Mouse (Mus musculus) inflammation-experienced regulatory T-cells, adult 6 months (primary cell): ENCODE measurements at regions not wholly inside any gene's neighbourhood (a gene's known extent, or its start where the extent isn't known, plus 50 kb on each side); places are given as distances from the start of the nearest gene placed in this dataset.

ENCODE experiments used
- ATAC-seq: one replicate; pipeline ENCODE4 v1.8.0; 2017

DNA sequence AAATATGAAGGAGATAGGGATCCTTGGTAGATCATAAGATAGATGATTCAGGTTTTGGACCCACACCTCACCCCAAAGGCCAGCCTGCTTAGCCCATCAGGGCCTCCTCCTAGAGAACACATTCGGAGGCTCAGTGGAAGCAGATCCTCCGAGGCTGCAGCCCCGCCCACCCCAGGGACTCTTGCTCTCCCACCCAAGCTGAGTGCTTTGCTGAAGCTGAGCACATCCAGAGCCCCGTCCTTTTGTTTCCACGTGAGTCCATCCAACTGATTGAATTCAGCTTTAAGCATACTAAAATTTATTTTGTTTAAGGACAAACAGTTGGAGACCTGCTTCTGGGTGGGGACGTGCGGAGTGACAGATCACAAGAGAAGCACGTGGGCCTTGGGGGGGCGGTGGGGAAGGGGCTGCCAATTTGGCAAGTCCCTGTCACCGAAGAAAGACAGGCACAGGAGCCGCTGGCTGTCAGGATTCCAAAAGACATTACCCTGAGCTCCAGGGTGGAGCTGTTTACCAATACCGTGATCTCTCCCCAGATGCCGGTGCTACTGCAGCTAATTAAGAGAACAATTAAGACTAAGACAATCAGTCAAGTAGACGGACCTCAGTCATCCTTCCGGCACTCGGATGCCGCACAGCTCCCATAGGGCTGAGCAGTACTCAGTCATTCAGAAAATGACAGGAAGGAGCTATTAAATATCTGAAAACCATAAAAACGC, 448.9 kb upstream of the Spred2 start:
- ATAC-seq, result no peak

GRCm38 (mm10) chr11:19493089-19493756, 431.0 kb upstream of the Spred2 start:
- ATAC-seq, result no peak

GRCm38 (mm10) chr11:19521721-19522120, 402.5 kb upstream of the Spred2 start:
- ATAC-seq, result no peak

DNA sequence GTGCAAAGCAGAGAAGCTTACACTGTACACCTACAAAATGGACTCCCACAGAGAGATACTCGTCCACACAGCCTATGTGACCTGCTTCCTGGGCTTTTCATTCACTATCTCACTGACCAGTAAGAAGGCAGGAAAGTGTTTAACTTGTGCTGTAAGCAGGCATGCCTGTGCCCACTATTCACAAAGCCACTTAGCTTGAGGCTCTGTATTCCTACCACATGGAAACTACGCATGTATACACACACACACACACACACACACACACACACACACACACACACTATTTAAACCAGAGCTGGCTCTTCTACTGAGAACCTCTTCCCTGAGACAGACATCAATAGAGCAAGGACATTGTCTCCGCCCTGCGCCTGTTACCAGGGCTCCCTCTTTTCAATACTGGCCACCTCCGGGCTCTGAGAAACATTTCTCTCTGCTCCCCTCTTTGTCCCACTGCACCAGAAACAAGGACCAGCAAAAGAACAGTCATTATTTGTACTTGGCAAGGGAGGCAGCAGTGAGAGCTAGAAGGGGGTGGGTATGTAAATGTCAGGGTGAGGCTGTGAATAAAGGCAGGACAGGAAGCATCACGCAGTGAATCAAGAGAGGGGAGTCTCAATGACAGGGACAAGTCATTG, 400.2 kb upstream of the Spred2 start:
- no peak for ATAC-seq

DNA sequence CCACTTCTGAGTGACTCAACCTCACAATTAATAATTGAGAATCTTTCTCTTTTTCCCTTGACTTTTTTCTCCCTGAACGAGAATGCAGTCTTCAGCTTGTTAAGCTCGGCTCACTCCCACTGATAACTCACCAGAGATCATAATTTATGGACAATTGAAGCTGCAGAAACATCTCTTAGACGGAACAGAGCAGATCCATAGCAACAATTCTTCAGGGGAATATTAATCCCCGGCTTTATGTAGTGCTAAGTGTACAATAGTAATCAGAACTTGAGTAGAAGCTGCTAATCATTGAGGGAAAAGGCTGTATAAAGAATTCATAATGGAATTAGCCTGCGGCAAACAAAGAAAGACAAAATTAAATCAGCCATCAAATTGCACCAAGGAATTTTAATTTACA, 395.0 kb upstream of the Spred2 start:
- ATAC-seq, result no peak

DNA sequence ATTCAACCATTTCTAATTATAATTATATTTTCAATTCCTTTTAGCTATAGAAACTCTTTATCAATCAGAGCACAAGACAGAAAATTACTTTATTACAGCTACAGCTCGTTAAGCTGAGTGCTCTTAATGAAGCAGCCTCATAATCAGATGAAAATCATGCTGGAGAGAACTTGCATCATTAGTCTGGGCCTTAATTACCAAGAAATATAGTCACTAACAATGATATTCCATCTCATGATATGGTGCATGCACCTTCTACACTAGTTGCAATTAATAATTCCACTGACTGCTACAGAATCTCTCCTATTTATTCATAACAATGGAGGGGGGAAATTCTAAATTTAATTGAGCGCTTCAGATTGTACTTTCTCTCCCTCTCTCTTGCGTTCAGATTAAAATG, 393.5 kb upstream of the Spred2 start:
- no peak for ATAC-seq

- no peak for ATAC-seq
Observed at GRCm38 (mm10) chr11:19531255-19532003, 392.7 kb upstream of the Spred2 start.

- no peak for ATAC-seq
Observed at GRCm38 (mm10) chr11:19532867-19533266, 391.3 kb upstream of the Spred2 start.

DNA sequence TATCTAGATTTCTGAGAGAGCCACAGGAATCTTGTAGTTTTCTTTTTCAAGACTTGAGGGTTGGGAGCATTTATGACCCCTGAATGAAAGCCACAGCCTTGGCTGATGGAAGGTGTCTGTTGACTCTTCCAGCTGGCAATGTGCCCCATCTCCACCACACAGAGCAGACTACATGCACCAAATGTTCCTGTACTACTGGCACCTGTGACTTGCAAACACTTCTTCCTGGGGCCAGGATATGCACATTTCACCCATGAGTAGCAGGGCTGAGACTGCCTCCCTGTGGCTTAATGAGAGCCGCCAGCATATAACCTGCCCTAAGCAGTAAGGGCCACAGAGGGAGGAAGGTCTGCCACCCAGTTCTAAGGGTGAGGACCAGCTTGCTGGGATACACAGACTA, 390.5 kb upstream of the Spred2 start:
- no peak for ATAC-seq

DNA sequence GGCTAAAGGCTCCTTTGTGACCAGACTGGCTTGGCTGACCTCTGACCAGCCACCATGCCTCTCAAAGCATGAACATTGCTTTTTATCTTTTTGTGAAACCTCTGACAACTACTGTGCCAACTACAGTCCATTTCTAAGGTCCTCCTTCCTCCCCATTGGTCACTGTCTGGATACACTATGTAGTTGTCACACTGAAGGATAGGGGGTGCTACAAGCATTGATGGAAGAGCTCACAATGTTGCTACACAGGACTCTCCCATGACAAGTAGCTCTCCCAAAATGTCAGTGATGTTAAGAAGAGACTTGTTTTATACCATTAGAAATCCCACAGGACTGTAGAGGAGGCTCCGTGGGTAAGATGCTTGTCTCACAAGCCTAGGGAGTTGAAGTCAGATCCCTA, 389.0 kb upstream of the Spred2 start:
- ATAC-seq, result no peak

- no peak for ATAC-seq
Observed at GRCm38 (mm10) chr11:19546226-19546625, 377.9 kb upstream of the Spred2 start.

DNA sequence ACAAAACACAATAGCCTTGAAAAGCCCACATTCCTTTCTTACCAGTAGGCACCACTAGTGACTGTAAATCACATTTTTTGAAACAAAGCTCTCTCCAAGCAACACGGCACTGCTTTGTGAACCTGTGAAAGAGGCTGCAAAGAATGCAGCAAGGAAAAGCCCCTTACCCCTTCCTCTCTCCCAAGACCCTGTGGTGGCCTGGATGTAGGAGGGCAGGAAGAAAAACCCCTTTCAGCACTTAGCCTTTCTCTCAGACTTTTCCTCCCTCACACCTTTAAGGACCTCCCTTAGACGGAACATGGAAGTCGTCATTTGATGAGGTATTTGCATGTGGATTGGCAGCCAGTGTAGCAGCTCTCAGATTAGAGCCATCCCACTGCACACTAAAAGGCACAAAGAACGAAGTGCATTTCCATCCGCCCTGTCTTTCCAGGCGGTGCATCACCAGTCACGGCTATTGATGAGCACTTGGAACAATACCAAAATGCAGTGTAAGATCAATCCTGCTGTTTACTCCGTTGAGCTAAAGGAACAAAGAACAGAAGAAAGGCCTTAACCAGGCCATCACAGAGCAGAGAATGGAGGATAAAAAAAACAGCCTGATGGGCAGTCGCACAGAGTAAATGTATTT, 369.7 kb upstream of the Spred2 start:
- no peak for ATAC-seq

DNA sequence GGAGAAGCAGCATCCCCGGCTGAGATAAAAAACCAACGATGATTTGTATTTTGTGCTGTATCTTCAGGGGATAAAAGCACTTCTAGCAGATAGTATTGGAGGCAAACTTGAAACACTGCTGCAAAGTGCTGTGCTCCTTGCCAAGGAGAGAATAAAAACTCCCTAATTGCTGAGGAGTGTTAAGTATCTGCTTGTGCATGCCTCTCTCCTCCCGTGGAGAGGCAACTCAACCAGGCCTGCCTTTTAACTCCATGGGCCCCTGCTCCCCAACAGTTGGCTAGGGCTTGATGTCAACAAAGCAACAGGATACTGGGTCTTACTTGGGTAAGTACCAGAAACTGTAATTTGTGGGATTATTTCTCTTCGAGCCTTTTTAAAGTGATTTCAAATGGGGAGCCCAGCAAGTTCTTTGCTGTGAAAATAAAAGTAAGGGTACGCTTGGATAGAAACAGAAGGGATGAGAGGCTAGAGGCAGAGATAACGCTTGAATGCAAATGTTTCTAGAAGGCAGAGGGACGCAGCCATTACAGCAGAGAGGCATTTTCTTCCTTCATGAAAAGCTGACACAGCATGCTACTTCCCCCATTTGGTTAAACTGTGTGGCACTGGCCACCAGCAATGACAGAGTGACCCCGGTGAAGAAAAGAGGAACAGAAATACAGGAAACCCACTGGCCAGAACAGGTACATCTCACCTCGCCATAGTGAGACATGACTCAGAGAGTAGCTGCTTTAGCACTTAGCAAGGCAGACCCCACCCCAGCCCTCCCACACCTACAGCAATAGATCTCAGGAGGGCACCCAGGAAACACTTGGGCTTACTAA, 369.0 kb upstream of the Spred2 start:
- ATAC-seq, result no peak

DNA sequence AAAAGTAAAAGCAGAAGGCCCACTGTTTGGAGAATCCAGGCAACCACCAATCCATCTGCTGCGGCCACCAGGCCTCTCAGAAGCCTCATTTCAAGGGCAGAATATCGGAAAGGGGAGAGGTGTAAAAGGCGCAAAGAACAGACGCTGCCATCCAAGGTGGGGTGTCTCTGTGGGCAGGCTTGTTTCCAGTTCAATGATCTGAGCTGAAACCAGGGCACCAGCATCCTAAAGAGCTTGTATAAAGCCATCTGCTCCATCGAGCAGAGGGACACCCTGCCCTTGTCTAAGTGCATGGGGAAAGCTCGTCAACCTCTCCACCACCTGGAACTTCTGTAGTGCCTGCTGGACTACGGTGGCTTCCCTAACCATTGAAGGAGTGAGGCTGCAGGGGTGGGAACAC, 363.7 kb upstream of the Spred2 start:
- ATAC-seq, result no peak

- ATAC-seq, result no peak
Observed at GRCm38 (mm10) chr11:19562668-19563067, 361.5 kb upstream of the Spred2 start.

DNA sequence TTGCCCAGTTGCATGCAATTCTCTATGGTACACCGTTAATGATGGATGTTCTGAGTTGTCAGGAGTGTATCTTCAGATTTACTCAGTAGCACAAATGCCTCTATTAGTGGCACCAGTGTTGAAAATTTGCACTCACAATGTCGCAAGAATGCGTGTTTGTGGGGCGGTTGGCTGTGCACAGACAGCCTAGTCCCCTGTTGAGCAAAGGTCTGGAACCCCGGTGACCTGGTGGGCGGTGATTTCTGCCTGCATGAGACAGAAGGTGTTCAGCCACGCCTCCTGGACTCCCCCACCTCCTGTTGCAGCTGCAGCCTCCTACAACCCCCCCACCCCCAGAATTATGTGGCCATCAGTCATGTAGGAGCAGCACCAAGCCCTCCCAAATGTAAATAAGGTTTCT, 338.9 kb upstream of the Spred2 start:
- ATAC-seq, result no peak

GRCm38 (mm10) chr11:19592506-19593355, 331.4 kb upstream of the Spred2 start:
- ATAC-seq, result no peak

GRCm38 (mm10) chr11:19595107-19595506, 329.1 kb upstream of the Spred2 start:
- ATAC-seq, result no peak

GRCm38 (mm10) chr11:19596336-19596735, 327.8 kb upstream of the Spred2 start:
- ATAC-seq, result no peak

GRCm38 (mm10) chr11:19599433-19599832, 324.7 kb upstream of the Spred2 start:
- ATAC-seq, result no peak
